Mouse (Mus musculus): ENCODE measurements around the gene Tgif2. TPM values are rescaled to one million over a fixed set of nuclear protein-coding genes. Genes with fewer than 3 reads are reported as not detected.
A peak's percentile ranks its signal among the peaks of the same experiment; 100 is the strongest.
"Not testable (repeated sequence)": the region's sequence is repeated elsewhere in the genome, so short reads cannot be mapped to it uniquely, and the experiment has no call there.

The Tgif2 gene
- polyA plus RNA-seq, 1 experiment from 2014 or later = 41.5 TPM

GRCm38 (mm10) chr2:156815412-156815811 is 24.4 kb upstream of the Tgif2 start:
- H3K27ac ChIP-seq = peak overlapping the region; percentile 67; the same call in 1 of the 2 replicates
- H3K36me3 ChIP-seq = no peaks in the 10 kb centered on the region
- no peak for ATAC-seq (ENCODE audit: insufficient read depth, low FRiP score, low read depth)
- WGBS = 52% methylated on average over 3 of the region's 3 CpGs
- no peak overlapping the region for H3K9ac ChIP-seq
- H3K27me3 ChIP-seq (replicated peaks) = no peaks in the 10 kb centered on the region
- H3K9me3 ChIP-seq = no peaks in the 10 kb centered on the region
- no peak overlapping the region for H3K4me2 ChIP-seq
- H3K4me3 ChIP-seq (replicated peaks) = no peak overlapping the region
- peaks cover 13% of the 10 kb centered on the region; the same call in 1 of the 2 replicates for H3K4me1 ChIP-seq

- Histone ChIP-seq H3K27me3 (replicated peaks) (no peaks in the 10 kb centered on the region), H3K4me1 (peaks cover 13% of the 10 kb centered on the region; the same call in 1 of the 2 replicates), H3K27ac (no peak overlapping the region), H3K36me3 (no peaks in the 10 kb centered on the region), H3K4me2 (no peak overlapping the region), H3K9ac (no peak overlapping the region), H3K9me3 (no peaks in the 10 kb centered on the region), H3K4me3 (replicated peaks) (no peak overlapping the region)
- ATAC-seq (ENCODE audit: insufficient read depth, low FRiP score, low read depth) = no peak
- 55% methylated on average over 1 of the region's 1 CpGs for WGBS
Measured at GRCm38 (mm10) chr2:156816116-156816515, 23.7 kb upstream of the Tgif2 start.

DNA sequence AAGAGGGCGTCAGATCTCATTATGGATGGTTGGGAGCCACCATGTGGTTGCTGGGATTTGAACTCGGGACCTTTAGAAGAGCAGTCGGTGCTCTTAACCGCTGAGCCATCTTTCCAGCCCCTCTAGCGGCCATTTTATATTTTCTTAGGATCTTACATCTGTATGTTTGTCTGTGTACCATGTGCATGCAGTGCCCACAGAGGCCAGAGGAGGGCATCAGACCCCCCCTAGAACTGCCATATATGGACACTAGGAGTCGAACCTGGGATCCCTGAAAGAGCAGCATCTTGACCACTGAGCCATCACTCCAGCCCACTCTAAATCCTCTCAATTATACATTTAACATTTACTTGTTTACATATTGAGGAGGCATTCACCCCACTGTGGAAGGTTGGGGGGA is 14.7 kb upstream of the Tgif2 start:
- not testable (repeated sequence) for H3K9ac ChIP-seq; H3K4me2 ChIP-seq; H3K27ac ChIP-seq; H3K4me1 ChIP-seq; H3K4me3 ChIP-seq (replicated peaks); ATAC-seq (ENCODE audit: insufficient read depth, low FRiP score, low read depth); H3K36me3 ChIP-seq; H3K27me3 ChIP-seq (replicated peaks); H3K9me3 ChIP-seq
- 87% methylated on average over 6 of the region's 6 CpGs for WGBS

DNA sequence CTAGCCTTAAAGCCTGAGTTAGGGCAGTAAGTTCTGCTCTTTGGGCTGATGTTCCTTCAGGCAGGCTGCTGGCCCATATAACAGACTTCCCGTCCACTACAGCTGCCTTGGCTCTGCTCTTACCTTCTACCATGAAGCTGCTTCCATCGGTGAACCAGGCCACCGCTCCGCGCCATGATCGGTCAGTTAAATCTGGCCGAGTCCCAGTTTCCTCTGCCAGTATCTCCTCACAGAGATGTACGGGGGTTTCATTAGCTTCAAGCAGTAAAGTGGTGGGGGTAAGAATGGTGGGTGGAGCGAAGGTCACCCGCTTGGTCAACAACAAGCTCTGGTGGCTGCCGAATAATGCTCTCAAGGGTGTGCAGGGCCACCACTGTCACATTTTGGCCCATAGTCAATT is 5.5 kb upstream of the Tgif2 start:
- Histone ChIP-seq H3K27ac (no peak overlapping the region), H3K4me2 (no peak overlapping the region), H3K36me3 (peaks cover 55% of the 10 kb centered on the region), H3K9me3 (0 out of 2 replicates have a peak, but pooled peaks cover 4% of the 10 kb centered on the region), H3K4me1 (0 out of 2 replicates have a peak, but pooled peaks cover 3% of the 10 kb centered on the region), H3K4me3 (replicated peaks) (no peak overlapping the region), H3K27me3 (replicated peaks) (no peaks in the 10 kb centered on the region), H3K9ac (no peak overlapping the region)
- no peak for ATAC-seq (ENCODE audit: insufficient read depth, low FRiP score, low read depth)
- 94% methylated on average over 11 of the region's 11 CpGs for WGBS

DNA sequence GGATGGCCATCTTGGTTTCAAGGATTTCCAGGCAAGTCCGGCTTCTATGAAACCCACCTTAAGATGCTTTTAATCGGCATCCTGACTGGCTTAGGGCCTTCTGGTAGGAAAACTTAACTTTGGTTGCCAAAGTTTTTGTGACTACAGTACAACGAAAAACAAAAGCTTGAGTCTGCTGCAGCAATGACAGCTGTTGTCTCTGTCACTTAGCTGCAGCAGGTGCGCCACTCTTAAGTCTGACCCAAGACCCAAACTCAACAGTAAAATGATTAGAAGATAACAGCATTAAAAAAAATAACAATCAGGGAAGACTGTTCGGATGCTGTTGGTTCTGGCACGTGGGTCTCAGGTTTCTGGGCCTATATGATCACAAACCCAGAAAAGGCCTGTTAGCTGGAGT is 968 bp upstream of the Tgif2 start:
- ATAC-seq (ENCODE audit: insufficient read depth, low FRiP score, low read depth) = no peak
- Histone ChIP-seq H3K9me3 (no peaks in the 10 kb centered on the region), H3K4me1 (peaks cover 32% of the 10 kb centered on the region), H3K27ac (peak overlapping the region; percentile 95), H3K4me2 (peak overlapping the region; percentile 87), H3K27me3 (replicated peaks) (no peaks in the 10 kb centered on the region), H3K36me3 (peaks cover 15% of the 10 kb centered on the region), H3K9ac (no peak overlapping the region), H3K4me3 (replicated peaks) (peak overlapping the region; percentile 83)
- 62% methylated on average over 6 of the region's 6 CpGs for WGBS

DNA sequence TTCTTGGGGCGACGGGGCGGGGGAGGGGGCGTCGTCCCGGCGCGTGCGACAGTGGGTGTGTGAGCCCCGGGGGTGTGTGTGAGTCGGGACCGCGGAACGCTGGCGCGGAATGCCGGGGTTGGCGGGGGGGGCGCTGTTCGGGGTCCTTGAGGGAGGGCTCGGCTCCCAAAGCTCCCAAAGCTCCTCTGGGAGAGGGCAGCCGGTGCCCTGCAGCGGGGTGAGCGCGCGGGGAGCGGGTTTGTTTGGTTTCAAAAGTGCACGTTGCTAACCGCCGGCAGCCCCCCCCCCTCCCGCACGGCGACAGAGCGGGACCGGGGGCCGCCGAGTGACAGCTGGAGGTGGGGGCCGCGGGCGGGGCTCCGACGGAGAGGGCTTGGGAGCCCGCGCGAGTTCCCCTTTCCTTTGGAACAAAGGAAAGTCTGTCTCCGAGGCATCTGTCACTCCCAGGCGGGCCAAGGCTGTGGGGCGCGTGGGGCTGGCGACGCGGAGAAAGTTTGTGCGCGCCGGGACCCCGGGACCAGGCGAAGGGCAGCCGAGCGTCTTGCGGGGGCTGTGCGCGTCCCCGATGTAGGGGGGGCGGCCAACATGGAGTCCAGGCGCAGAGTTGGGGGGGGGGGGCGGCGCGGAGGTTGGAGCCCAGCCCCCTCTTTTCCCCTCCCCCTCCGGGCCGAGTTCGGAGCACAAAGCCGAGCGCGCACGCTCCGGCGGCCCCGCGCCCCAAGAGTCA is 657 bp downstream of the Tgif2 start:
- peak; percentile 20; the same call in 1 of the 2 replicates for ATAC-seq (ENCODE audit: insufficient read depth, low FRiP score, low read depth)
- H3K4me2 ChIP-seq = peak overlapping the region; percentile 87
- peak overlapping the region; percentile 95 for H3K27ac ChIP-seq
- no peaks in the 10 kb centered on the region for H3K9me3 ChIP-seq
- H3K4me1 ChIP-seq = peaks cover 47% of the 10 kb centered on the region
- peaks cover 2% of the 10 kb centered on the region; the same call in 1 of the 2 replicates for H3K36me3 ChIP-seq
- 1% methylated on average over 63 of the region's 79 CpGs for WGBS
- peak overlapping the region; percentile 83 for H3K4me3 ChIP-seq (replicated peaks)
- H3K27me3 ChIP-seq (replicated peaks) = no peaks in the 10 kb centered on the region
- peak overlapping the region; percentile 84 for H3K9ac ChIP-seq

- H3K27ac ChIP-seq = peak overlapping the region; percentile 95
- H3K36me3 ChIP-seq = 0 out of 2 replicates have a peak, but pooled peaks cover 8% of the 10 kb centered on the region
- ATAC-seq (ENCODE audit: insufficient read depth, low FRiP score, low read depth) = peak; percentile 40
- H3K9ac ChIP-seq = peak overlapping the region; percentile 84
- H3K27me3 ChIP-seq (replicated peaks) = no peaks in the 10 kb centered on the region
- under 1% methylated on average over 41 of the region's 42 CpGs for WGBS
- H3K9me3 ChIP-seq = no peaks in the 10 kb centered on the region
- H3K4me1 ChIP-seq = peaks cover 51% of the 10 kb centered on the region
- peak overlapping the region; percentile 87 for H3K4me2 ChIP-seq
- H3K4me3 ChIP-seq (replicated peaks) = peak overlapping the region; percentile 83
Measured at GRCm38 (mm10) chr2:156841028-156841840, 1.4 kb downstream of the Tgif2 start.

DNA sequence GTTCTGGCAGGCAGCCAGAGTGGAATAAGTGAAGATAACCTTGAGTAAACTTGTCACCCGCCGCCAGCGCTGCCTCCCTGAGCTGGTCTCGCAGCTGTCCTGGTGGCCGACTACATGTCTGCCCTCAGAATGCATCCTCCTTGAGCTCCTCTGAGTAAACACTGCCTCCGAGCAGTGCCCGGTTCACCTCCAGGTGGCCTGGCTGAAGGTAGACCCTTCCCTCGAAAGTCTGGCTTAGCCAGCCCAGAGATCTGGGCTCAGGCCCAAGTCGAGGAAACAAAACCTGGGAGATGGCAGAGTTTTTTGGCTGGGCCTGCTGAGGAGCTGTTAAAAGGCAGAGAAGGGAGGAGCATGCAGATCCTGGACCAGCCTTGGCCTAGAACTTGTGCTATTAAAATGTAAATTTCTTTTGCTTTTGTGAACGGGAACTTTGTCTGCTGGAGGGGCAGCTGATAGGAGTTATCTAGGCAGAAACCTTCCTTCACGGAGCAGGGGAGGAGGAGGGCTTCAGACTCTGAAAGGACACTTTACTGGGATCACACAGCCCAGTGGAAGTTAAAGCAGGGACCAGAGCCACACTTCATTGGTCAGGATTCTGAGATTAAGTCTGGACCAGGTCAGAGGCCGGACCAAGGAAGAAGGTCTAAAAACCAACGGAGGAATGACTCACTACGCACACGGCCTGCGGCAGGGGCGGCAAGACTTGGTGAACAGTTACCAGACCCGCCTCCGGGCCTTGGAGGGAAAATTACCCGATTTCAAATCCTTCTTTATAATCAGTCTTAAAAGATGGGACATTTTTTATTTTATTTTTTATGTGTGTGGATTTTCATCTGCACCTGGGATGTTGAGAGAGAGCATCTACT is 2.3 kb downstream of the Tgif2 start:
- Histone ChIP-seq H3K9me3 (no peaks in the 10 kb centered on the region), H3K4me2 (peak overlapping the region; percentile 87), H3K27me3 (replicated peaks) (no peaks in the 10 kb centered on the region), H3K36me3 (peaks cover 14% of the 10 kb centered on the region), H3K27ac (peak overlapping the region; percentile 95), H3K9ac (peak overlapping the region; percentile 5; the same call in 1 of the 2 replicates), H3K4me3 (replicated peaks) (peak overlapping the region; percentile 83), H3K4me1 (peaks cover 51% of the 10 kb centered on the region)
- 0 out of 2 replicates have a peak, but pooled peaks have one; percentile 0 for ATAC-seq (ENCODE audit: insufficient read depth, low FRiP score, low read depth)
- 3% methylated on average over 20 of the region's 20 CpGs for WGBS

- Histone ChIP-seq H3K36me3 (peaks cover 20% of the 10 kb centered on the region), H3K9me3 (no peaks in the 10 kb centered on the region), H3K4me3 (replicated peaks) (peak overlapping the region; percentile 83), H3K4me2 (peak overlapping the region; percentile 87), H3K27ac (peak overlapping the region; percentile 95), H3K4me1 (peaks cover 51% of the 10 kb centered on the region), H3K27me3 (replicated peaks) (no peaks in the 10 kb centered on the region), H3K9ac (no peak overlapping the region; the same call in 1 of the 2 replicates)
- ATAC-seq (ENCODE audit: insufficient read depth, low FRiP score, low read depth) = no peak
- WGBS = 20% methylated on average over 11 of the region's 11 CpGs
Measured at GRCm38 (mm10) chr2:156842711-156843110, 2.9 kb downstream of the Tgif2 start.

GRCm38 (mm10) chr2:156843331-156843730 is 3.5 kb downstream of the Tgif2 start:
- Histone ChIP-seq H3K9ac (no peak overlapping the region), H3K4me1 (peaks cover 51% of the 10 kb centered on the region), H3K4me3 (replicated peaks) (no peak overlapping the region), H3K36me3 (peaks cover 20% of the 10 kb centered on the region), H3K27me3 (replicated peaks) (no peaks in the 10 kb centered on the region), H3K4me2 (peak overlapping the region; percentile 87), H3K9me3 (no peaks in the 10 kb centered on the region), H3K27ac (peak overlapping the region; percentile 95; the same call in 1 of the 2 replicates)
- WGBS = 66% methylated on average over 10 of the region's 10 CpGs
- no peak for ATAC-seq (ENCODE audit: insufficient read depth, low FRiP score, low read depth)

DNA sequence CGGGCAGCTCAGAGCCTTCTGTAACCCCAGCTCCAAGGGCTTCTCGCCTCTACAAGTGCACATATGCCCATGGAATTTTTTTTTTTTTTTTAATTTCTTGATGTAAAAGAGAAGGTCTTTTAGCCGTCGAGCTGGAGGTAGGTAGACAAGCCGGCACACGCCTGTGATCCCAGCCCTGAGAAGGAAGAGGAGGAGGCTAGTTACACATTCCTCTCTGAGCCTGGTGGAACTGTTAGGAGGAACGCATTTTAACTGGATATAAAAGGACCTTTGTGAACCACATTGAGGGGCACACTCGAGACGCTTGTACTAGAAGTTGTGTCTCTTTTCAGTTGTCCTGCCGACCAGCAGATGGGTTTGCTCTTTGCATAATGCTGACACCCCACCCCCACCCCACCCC is 4.9 kb downstream of the Tgif2 start:
- Histone ChIP-seq H3K4me2 (0 out of 2 replicates have a peak overlapping the region, but pooled peaks have one; percentile 17), H3K27ac (peak overlapping the region; percentile 75), H3K36me3 (peaks cover 23% of the 10 kb centered on the region), H3K4me1 (peaks cover 46% of the 10 kb centered on the region), H3K27me3 (replicated peaks) (no peaks in the 10 kb centered on the region), H3K9ac (no peak overlapping the region), H3K4me3 (replicated peaks) (no peak overlapping the region), H3K9me3 (no peaks in the 10 kb centered on the region)
- no peak for ATAC-seq (ENCODE audit: insufficient read depth, low FRiP score, low read depth)
- WGBS = 41% methylated on average over 10 of the region's 10 CpGs
